ENCODE assay signal across 18 mouse cellular contexts in genomic region chr6:84467319-84467718, GRCm38 (mm10).
DNase-seq lines count a peak whose midpoint lies in the region; ATAC-seq and TF ChIP-seq lines count a peak whose summit lies in the region.
"Had no signal": no experiment of that assay in that cellular context is flagged by ENCODE, and none has a peak within 500 bp of the region (broad histone marks: within the 10 kb centered on the region; RNA-seq: fewer than 3 reads in every experiment).

No protein-coding gene starts in this region.

- ATAC-seq in forebrain, postnatal 0 days = no peak
- ATAC-seq in forebrain, embryonic 11.5 days (replicated peaks; ENCODE audit: low FRiP score) = no peak
- ATAC-seq in hindbrain, embryonic 12.5 days (ENCODE audit: low FRiP score) = no peak
- ATAC-seq: forebrain, embryonic 14.5 days; inflammation-experienced regulatory T-cells, adult 6 months had no signal

- 84% methylated on average over 3 of the region's 3 CpGs for WGBS in forebrain, postnatal 0 days
- 92% methylated on average over 3 of the region's 3 CpGs for WGBS in forebrain, embryonic 11.5 days
- WGBS in hindbrain, embryonic 12.5 days = 95% methylated on average over 3 of the region's 3 CpGs

- no peak overlapping the region for H3K4me3 ChIP-seq in forebrain, postnatal 0 days (ENCODE audit: low read depth, low read length)
- no peak overlapping the region for H3K4me3 ChIP-seq in forebrain, embryonic 11.5 days (ENCODE audit: low read depth, low read length)
- no peak overlapping the region for H3K4me3 ChIP-seq in left cerebral cortex, adult 2 months
- no peak overlapping the region for H3K4me3 ChIP-seq in hindbrain, embryonic 12.5 days
- H3K4me3 ChIP-seq: heart, embryonic 10.5 days; limb, embryonic 13.5 days; neural tube, embryonic 12.5 days had no signal

- H3K4me2 ChIP-seq in forebrain, postnatal 0 days (ENCODE audit: low read depth) = no peak overlapping the region
- H3K4me2 ChIP-seq in forebrain, embryonic 11.5 days (ENCODE audit: low read depth, low read length, severe bottlenecking) = no peak overlapping the region
- no peak overlapping the region for H3K4me2 ChIP-seq in hindbrain, embryonic 12.5 days (replicated peaks)
- H3K4me2 ChIP-seq: limb, embryonic 13.5 days; neural tube, embryonic 12.5 days had no signal

- no peak for DNase-seq in forebrain, postnatal 0 days
- no peak for DNase-seq in forebrain, embryonic 11.5 days (ENCODE audit: low spot score)
- DNase-seq in left cerebral cortex, adult 2 months (ENCODE audit: extremely low spot score in 1 of 2, low spot score in 2 of 2) = no peak
- DNase-seq in left cerebral cortex, postnatal 36 days (ENCODE audit: low spot score in 2 of 2) = no peak
- DNase-seq in 3T3-L1 (ENCODE audit: low read depth, low spot score) = peak; percentile 49
- DNase-seq in MN1 (ENCODE audit: low spot score) = peak; percentile 9
- DNase-seq: adrenal gland, adult 2 months; cerebellum, adult 8-10 months; gastrocnemius, postnatal 36 days; kidney, postnatal 4 days; lung, postnatal 4 days; right cerebral cortex, postnatal 4 days had no signal

- no peak overlapping the region for H3K9ac ChIP-seq in forebrain, postnatal 0 days
- no peak overlapping the region for H3K9ac ChIP-seq in forebrain, embryonic 11.5 days (ENCODE audit: low read length)
- H3K9ac ChIP-seq in hindbrain, embryonic 12.5 days = no peak overlapping the region
- H3K9ac ChIP-seq: limb, embryonic 13.5 days; neural tube, embryonic 12.5 days had no signal

- no peak overlapping the region for H3K27ac ChIP-seq in forebrain, postnatal 0 days (ENCODE audit: low read depth, low read length)
- H3K27ac ChIP-seq in forebrain, embryonic 11.5 days (ENCODE audit: low read depth, low read length) = no peak overlapping the region
- no peak overlapping the region for H3K27ac ChIP-seq in left cerebral cortex, adult 2 months
- H3K27ac ChIP-seq in hindbrain, embryonic 12.5 days = no peak overlapping the region
- H3K27ac ChIP-seq: heart, embryonic 10.5 days; limb, embryonic 13.5 days; neural tube, embryonic 12.5 days had no signal

- intact Hi-C loops in left cerebral cortex, adult 2 months (cut with DNase I) = no loop called here
- intact Hi-C loops in left cerebral cortex, postnatal 36 days (cut with DNase I) = no loop called here

- peak; percentile 34 for TF ChIP-seq CTCF in forebrain, postnatal 0 days (IDR thresholded peaks at IDR 0.05; ENCODE audit: low read depth)
- peak; percentile 39 for TF ChIP-seq CTCF in left cerebral cortex, adult 2 months (IDR thresholded peaks at IDR 0.05)

- no peaks in the 10 kb centered on the region for H3K9me3 ChIP-seq in forebrain, postnatal 0 days (ENCODE audit: low read length)
- no peaks in the 10 kb centered on the region for H3K9me3 ChIP-seq in forebrain, embryonic 11.5 days (ENCODE audit: control insufficient read depth, low read length)
- no peaks in the 10 kb centered on the region for H3K9me3 ChIP-seq in hindbrain, embryonic 12.5 days (replicated peaks)
- H3K9me3 ChIP-seq: heart, embryonic 10.5 days; limb, embryonic 13.5 days; neural tube, embryonic 12.5 days had no signal

- H3K4me1 ChIP-seq in forebrain, postnatal 0 days (ENCODE audit: insufficient read depth) = no peaks in the 10 kb centered on the region
- H3K4me1 ChIP-seq in forebrain, embryonic 11.5 days (replicated peaks; ENCODE audit: control insufficient read depth, insufficient read depth, low read length) = no peaks in the 10 kb centered on the region
- no peaks in the 10 kb centered on the region for H3K4me1 ChIP-seq in hindbrain, embryonic 12.5 days
- H3K4me1 ChIP-seq: limb, embryonic 13.5 days; neural tube, embryonic 12.5 days had no signal

- no peaks in the 10 kb centered on the region for H3K36me3 ChIP-seq in forebrain, postnatal 0 days (ENCODE audit: insufficient read depth)
- no peaks in the 10 kb centered on the region for H3K36me3 ChIP-seq in forebrain, embryonic 11.5 days (ENCODE audit: control insufficient read depth, insufficient read depth, low read length)
- no peaks in the 10 kb centered on the region for H3K36me3 ChIP-seq in hindbrain, embryonic 12.5 days
- H3K36me3 ChIP-seq: heart, embryonic 10.5 days; limb, embryonic 13.5 days; neural tube, embryonic 12.5 days had no signal

- no peaks in the 10 kb centered on the region for H3K27me3 ChIP-seq in forebrain, postnatal 0 days (ENCODE audit: insufficient read depth, low read length)
- H3K27me3 ChIP-seq in forebrain, embryonic 11.5 days (ENCODE audit: control insufficient read depth, insufficient read depth, low read length) = no peaks in the 10 kb centered on the region
- H3K27me3 ChIP-seq in hindbrain, embryonic 12.5 days = no peaks in the 10 kb centered on the region
- H3K27me3 ChIP-seq: neural tube, embryonic 12.5 days had no signal

Comparison
In these comparisons a context has a peak if more than half of its experiments do, and no peak if none do; other contexts are left out.
1. DNase-seq: peak in 3T3-L1 (single experiment) and MN1 (single experiment); none in forebrain, postnatal 0 days (single experiment), forebrain, embryonic 11.5 days (single experiment), left cerebral cortex, adult 2 months (0 of 2) and left cerebral cortex, postnatal 36 days (0 of 2).